Mouse (Mus musculus): ENCODE data around the gene Gm21987.

Gene Gm21987

GRCm38 (mm10) chr16:38371705-38372296 is 25.0 kb downstream of the Gm21987 start:
- peak; percentile 60 for DNase-seq (ENCODE audit: low spot score)

DNA sequence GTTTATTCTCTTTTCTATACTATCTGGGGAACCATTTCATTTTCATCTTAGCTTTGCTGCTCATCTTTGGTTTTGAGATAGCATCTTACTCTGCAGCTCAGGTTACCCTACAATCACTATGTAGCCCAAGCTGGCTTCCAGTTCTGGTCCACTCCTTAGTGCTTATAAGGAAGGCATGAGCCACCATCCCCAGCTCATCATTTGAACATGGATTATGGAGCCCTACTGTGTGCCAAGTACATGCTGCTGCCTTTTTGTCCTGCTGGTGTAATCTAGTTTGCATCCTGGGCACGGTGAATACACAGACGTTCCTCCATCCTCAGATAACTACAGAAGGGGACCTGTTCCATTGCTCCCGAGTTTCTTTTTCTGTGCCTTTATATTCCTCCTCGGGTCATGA is 26.0 kb downstream of the Gm21987 start:
- DNase-seq (ENCODE audit: low spot score) = no peak

GRCm38 (mm10) chr16:38373439-38373838 is 26.6 kb downstream of the Gm21987 start:
- DNase-seq (ENCODE audit: low spot score) = no peak

GRCm38 (mm10) chr16:38373941-38374340 is 27.1 kb downstream of the Gm21987 start:
- no peak for DNase-seq (ENCODE audit: low spot score)

DNA sequence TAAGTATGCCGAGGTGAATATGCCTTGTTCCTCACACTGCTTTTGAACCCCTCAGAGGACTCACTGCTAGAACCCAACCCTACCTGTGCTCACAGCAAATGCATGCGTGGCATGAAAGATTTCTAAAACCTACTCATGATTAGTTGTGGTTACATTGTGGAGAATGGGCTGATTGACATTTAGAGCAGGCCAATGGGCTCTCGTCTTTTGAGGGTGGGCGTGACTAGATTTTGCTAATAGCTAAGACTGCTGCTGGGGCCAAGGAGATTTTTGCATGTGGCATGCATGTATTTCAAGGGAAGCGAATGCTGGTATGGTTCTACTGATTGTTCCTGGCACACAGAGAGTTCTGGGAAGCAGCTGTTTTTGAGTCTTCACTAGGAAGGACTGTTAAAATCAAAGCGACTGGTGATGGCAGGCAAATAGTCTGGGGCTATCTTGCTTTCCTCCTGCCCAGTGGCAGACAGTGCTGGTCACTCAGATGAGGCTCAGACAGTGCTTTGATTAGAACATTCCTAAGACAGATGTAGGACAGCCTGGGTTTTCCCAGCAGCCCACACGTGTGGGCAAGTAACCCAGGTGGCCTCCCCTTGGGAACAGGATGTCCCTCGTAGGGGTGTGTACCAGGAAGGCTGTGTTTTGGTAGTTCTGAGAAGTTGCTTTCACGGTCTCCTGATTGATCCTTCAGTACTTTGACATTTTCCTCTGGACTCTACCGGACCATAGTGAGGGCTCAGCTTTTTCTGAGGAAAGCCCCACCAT is 27.7 kb downstream of the Gm21987 start:
- peak; percentile 63 for DNase-seq (ENCODE audit: low spot score)

- DNase-seq (ENCODE audit: low spot score) = no peak
Observed at GRCm38 (mm10) chr16:38375182-38375581, 28.3 kb downstream of the Gm21987 start.

- DNase-seq (ENCODE audit: low spot score) = no peak
Observed at GRCm38 (mm10) chr16:38376163-38376840, 29.5 kb downstream of the Gm21987 start.

DNA sequence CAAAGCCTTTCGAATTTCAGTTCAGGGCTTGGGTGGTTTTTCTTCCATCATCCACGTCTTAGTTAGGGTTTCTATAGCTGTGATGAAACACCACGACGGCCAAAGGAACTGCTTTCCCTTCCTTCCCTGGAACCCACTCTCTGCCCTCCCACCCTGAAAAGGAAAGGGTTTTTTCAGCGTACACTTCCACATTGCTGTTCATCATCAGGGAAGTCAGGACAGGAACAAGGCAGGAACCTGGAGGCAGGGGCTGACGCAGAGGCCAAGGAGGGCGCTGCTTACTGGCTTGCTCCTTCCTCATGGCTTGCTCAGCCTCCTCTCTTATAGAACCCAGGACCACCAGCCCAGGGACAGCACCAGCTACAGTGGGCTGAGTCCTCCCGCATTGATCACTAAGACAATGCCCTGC is 30.0 kb downstream of the Gm21987 start:
- no peak for DNase-seq (ENCODE audit: low spot score)

- no peak for DNase-seq (ENCODE audit: low spot score)
Observed at GRCm38 (mm10) chr16:38377546-38377945, 30.7 kb downstream of the Gm21987 start.

GRCm38 (mm10) chr16:38378591-38378990 is 31.8 kb downstream of the Gm21987 start:
- no peak for DNase-seq (ENCODE audit: low spot score)

GRCm38 (mm10) chr16:38379088-38379487 is 32.2 kb downstream of the Gm21987 start:
- DNase-seq (ENCODE audit: low spot score) = no peak

- DNase-seq (ENCODE audit: low spot score) = no peak
Observed at GRCm38 (mm10) chr16:38379493-38379892, 32.7 kb downstream of the Gm21987 start.

- DNase-seq (ENCODE audit: low spot score) = no peak
Observed at GRCm38 (mm10) chr16:38379926-38380325, 33.1 kb downstream of the Gm21987 start.

- DNase-seq (ENCODE audit: low spot score) = no peak
Observed at GRCm38 (mm10) chr16:38383683-38384082, 36.8 kb downstream of the Gm21987 start.

GRCm38 (mm10) chr16:38385184-38385634 is 38.4 kb downstream of the Gm21987 start:
- DNase-seq (ENCODE audit: low spot score) = no peak

DNA sequence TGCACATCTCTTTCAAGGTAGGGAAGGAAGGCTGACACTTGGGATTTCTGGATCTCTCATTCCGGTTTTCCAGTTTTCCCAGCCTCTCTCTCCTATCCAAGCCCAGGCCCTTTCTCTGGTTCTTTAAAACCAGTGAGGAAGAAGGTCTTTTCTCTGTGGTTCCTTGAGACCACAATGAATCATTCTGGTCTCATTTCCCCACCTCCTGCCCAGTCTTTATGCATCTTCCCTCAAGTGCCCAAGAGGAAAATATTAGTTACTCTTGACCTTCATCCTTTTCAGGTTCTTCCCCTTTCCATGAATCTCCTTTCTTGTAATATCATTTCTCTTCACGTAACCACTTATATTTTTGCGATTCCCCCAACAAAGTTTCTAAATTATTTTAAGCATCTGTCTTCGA is 38.9 kb downstream of the Gm21987 start:
- DNase-seq (ENCODE audit: low spot score) = no peak

DNA sequence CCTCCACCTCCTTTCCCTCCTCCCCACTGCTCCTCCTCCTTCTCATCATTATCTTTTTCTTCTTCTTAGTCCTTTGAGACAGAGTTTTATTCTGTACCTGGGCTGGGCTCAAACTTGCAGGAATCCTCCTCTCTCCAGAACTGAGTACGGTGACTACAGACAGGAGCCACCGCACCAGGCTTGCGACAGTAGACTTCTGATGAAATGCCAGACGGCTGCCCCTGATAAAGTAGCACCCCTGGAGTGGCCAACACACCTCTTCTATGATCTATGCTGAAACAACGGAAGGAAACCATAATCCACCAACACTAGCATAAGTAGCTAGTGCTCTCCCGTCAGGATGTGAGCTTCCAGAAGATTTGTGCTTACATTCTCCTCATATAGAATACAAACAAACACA is 40.5 kb downstream of the Gm21987 start:
- no peak for DNase-seq (ENCODE audit: low spot score)

GRCm38 (mm10) chr16:38388757-38389156 is 41.9 kb downstream of the Gm21987 start:
- DNase-seq (ENCODE audit: low spot score) = no peak

DNA sequence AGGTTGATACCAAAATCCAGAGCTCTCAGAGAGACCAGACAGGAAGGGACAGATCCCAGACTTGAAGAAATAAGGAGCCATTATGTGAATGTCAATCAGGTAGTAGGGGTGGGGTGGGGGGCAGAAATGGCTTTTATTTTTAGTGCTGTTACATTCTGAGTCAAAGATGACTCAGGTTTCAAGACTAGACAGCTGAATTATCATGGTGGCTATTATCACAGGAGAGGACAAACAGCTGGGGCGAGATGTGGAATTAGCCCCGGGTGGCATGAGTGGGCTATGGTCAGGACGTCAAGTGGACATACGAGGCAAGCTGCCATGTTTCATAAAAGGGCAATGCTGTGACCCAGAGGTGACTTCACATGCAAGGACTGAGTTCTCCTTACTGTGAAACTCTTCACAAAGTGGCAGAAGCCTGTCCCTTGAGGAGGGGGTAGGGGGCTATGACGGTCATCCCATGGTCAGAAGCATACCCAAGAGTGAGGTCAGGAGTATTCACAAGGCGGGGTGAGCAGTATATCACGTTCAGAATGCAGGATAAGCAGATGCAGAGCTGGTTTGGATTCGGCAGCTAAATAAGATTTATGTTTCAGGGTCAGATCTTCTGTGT is 42.5 kb downstream of the Gm21987 start:
- DNase-seq (ENCODE audit: low spot score) = no peak

- no peak for DNase-seq (ENCODE audit: low spot score)
Observed at GRCm38 (mm10) chr16:38390322-38390721, 43.5 kb downstream of the Gm21987 start.

- no peak for DNase-seq (ENCODE audit: low spot score)
Observed at GRCm38 (mm10) chr16:38392126-38392894, 45.5 kb downstream of the Gm21987 start.

DNA sequence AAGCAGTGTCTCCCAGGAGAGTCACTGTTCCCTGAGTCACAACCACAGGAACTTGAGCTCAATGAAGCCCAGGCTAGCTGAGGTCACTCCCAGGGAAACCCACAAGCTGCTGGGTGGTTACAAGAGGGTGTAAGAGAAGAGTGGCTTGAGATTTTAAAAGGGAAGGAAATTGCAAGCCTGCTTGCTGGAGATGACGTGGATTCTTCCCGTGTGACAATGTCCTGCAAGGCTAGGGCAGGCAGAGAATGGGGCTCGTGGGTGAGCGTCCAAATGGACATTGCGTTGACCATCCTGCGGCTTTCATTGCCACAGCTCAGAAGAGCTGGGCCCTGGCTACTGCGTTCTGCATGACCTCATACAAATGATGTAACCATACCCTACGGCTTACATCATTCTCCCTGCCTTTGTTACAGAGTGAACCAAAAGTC is 47.4 kb downstream of the Gm21987 start:
- no peak for DNase-seq (ENCODE audit: low spot score)

All from spleen, adult 12 weeks (tissue).